Mouse (Mus musculus): Measurements from ENCODE around the gene G6pc. TPM values are rescaled to one million over a fixed set of nuclear protein-coding genes. Genes with fewer than 3 reads are reported as not detected.

Gene G6pc
- polyA plus RNA-seq, 1 experiment from 2014 or later, result not detected

- 55% methylated on average over 11 of the region's 11 CpGs for WGBS
- no peak for DNase-seq (ENCODE audit: low spot score)
- H3K4me2 ChIP-seq, result no peak overlapping the region
- no peaks in the 10 kb centered on the region for H3K36me3 ChIP-seq (ENCODE audit: control insufficient read depth, insufficient read depth, low read length)
- no peaks in the 10 kb centered on the region; the same call in 1 of the 2 replicates for H3K27me3 ChIP-seq (replicated peaks; ENCODE audit: control insufficient read depth, insufficient read depth, low read length)
- H3K4me3 ChIP-seq (ENCODE audit: low read depth, low read length), result no peak overlapping the region
- H3K9me3 ChIP-seq (ENCODE audit: control insufficient read depth, low read length), result no peaks in the 10 kb centered on the region
- H3K9ac ChIP-seq (ENCODE audit: low read depth, low read length), result no peak overlapping the region
- peaks cover 3% of the 10 kb centered on the region; the same call in 1 of the 2 replicates for H3K4me1 ChIP-seq (replicated peaks; ENCODE audit: control insufficient read depth, insufficient read depth, low read length)
- ATAC-seq (replicated peaks; ENCODE audit: low FRiP score), result no peak
- H3K27ac ChIP-seq (ENCODE audit: low read depth, low read length), result no peak overlapping the region
These were observed 16.2 kb upstream of the G6pc start for GRCm38 (mm10) chr11:101351100-101351720.

GRCm38 (mm10) chr11:101351721-101352111 lies 15.6 kb upstream of the G6pc start:
- H3K4me1 ChIP-seq (replicated peaks; ENCODE audit: control insufficient read depth, insufficient read depth, low read length), result peaks cover 3% of the 10 kb centered on the region; the same call in 1 of the 2 replicates
- DNase-seq (ENCODE audit: low spot score) (no peak), ATAC-seq (replicated peaks; ENCODE audit: low FRiP score) (no peak)
- H3K27me3 ChIP-seq (replicated peaks; ENCODE audit: control insufficient read depth, insufficient read depth, low read length), result no peaks in the 10 kb centered on the region; the same call in 1 of the 2 replicates
- no peak overlapping the region for H3K27ac ChIP-seq (ENCODE audit: low read depth, low read length)
- no peaks in the 10 kb centered on the region for H3K9me3 ChIP-seq (ENCODE audit: control insufficient read depth, low read length)
- WGBS, result 60% methylated on average over 3 of the region's 3 CpGs
- no peak overlapping the region for H3K4me3 ChIP-seq (ENCODE audit: low read depth, low read length)
- no peak overlapping the region for H3K4me2 ChIP-seq
- no peak overlapping the region for H3K9ac ChIP-seq (ENCODE audit: low read depth, low read length)
- H3K36me3 ChIP-seq (ENCODE audit: control insufficient read depth, insufficient read depth, low read length), result no peaks in the 10 kb centered on the region

- Histone ChIP-seq H3K4me3 (ENCODE audit: low read depth, low read length) (no peak overlapping the region), H3K36me3 (ENCODE audit: control insufficient read depth, insufficient read depth, low read length) (no peaks in the 10 kb centered on the region), H3K27ac (ENCODE audit: low read depth, low read length) (no peak overlapping the region), H3K4me1 (replicated peaks; ENCODE audit: control insufficient read depth, insufficient read depth, low read length) (peaks cover 3% of the 10 kb centered on the region; the same call in 1 of the 2 replicates), H3K9ac (ENCODE audit: low read depth, low read length) (no peak overlapping the region), H3K4me2 (no peak overlapping the region), H3K27me3 (replicated peaks; ENCODE audit: control insufficient read depth, insufficient read depth, low read length) (no peaks in the 10 kb centered on the region; the same call in 1 of the 2 replicates), H3K9me3 (ENCODE audit: control insufficient read depth, low read length) (no peaks in the 10 kb centered on the region)
- 84% methylated on average over 12 of the region's 12 CpGs for WGBS
- ATAC-seq (replicated peaks; ENCODE audit: low FRiP score) (no peak), DNase-seq (ENCODE audit: low spot score) (no peak)
These were observed 13.9 kb upstream of the G6pc start for GRCm38 (mm10) chr11:101353436-101353835.

GRCm38 (mm10) chr11:101354438-101355010 lies 12.8 kb upstream of the G6pc start:
- H3K9me3 ChIP-seq (ENCODE audit: control insufficient read depth, low read length), result no peaks in the 10 kb centered on the region
- no peak overlapping the region for H3K9ac ChIP-seq (ENCODE audit: low read depth, low read length)
- WGBS, result 79% methylated on average over 5 of the region's 5 CpGs
- no peak overlapping the region for H3K27ac ChIP-seq (ENCODE audit: low read depth, low read length)
- DNase-seq (ENCODE audit: low spot score) (no peak), ATAC-seq (replicated peaks; ENCODE audit: low FRiP score) (no peak)
- no peak overlapping the region for H3K4me3 ChIP-seq (ENCODE audit: low read depth, low read length)
- H3K4me2 ChIP-seq, result no peak overlapping the region
- H3K4me1 ChIP-seq (replicated peaks; ENCODE audit: control insufficient read depth, insufficient read depth, low read length), result peaks cover 3% of the 10 kb centered on the region; the same call in 1 of the 2 replicates
- H3K27me3 ChIP-seq (replicated peaks; ENCODE audit: control insufficient read depth, insufficient read depth, low read length), result no peaks in the 10 kb centered on the region; the same call in 1 of the 2 replicates
- no peaks in the 10 kb centered on the region for H3K36me3 ChIP-seq (ENCODE audit: control insufficient read depth, insufficient read depth, low read length)

- DNase-seq (ENCODE audit: low spot score) (no peak), ATAC-seq (replicated peaks; ENCODE audit: low FRiP score) (no peak)
- Histone ChIP-seq H3K9me3 (ENCODE audit: control insufficient read depth, low read length) (no peaks in the 10 kb centered on the region), H3K27ac (ENCODE audit: low read depth, low read length) (no peak overlapping the region), H3K4me2 (no peak overlapping the region), H3K4me1 (replicated peaks; ENCODE audit: control insufficient read depth, insufficient read depth, low read length) (peaks cover 3% of the 10 kb centered on the region; the same call in 1 of the 2 replicates), H3K36me3 (ENCODE audit: control insufficient read depth, insufficient read depth, low read length) (no peaks in the 10 kb centered on the region), H3K9ac (ENCODE audit: low read depth, low read length) (no peak overlapping the region), H3K4me3 (ENCODE audit: low read depth, low read length) (no peak overlapping the region), H3K27me3 (replicated peaks; ENCODE audit: control insufficient read depth, insufficient read depth, low read length) (no peaks in the 10 kb centered on the region; the same call in 1 of the 2 replicates)
- WGBS, result 81% methylated on average over 2 of the region's 2 CpGs
These were observed 11.4 kb upstream of the G6pc start for GRCm38 (mm10) chr11:101355916-101356315.

- ATAC-seq (replicated peaks; ENCODE audit: low FRiP score) (no peak), DNase-seq (ENCODE audit: low spot score) (no peak)
- H3K4me2 ChIP-seq, result no peak overlapping the region
- no peak overlapping the region for H3K4me3 ChIP-seq (ENCODE audit: low read depth, low read length)
- peaks cover 3% of the 10 kb centered on the region; the same call in 1 of the 2 replicates for H3K4me1 ChIP-seq (replicated peaks; ENCODE audit: control insufficient read depth, insufficient read depth, low read length)
- H3K9ac ChIP-seq (ENCODE audit: low read depth, low read length), result no peak overlapping the region
- no peaks in the 10 kb centered on the region for H3K36me3 ChIP-seq (ENCODE audit: control insufficient read depth, insufficient read depth, low read length)
- 61% methylated on average over 3 of the region's 3 CpGs for WGBS
- no peak overlapping the region for H3K27ac ChIP-seq (ENCODE audit: low read depth, low read length)
- no peaks in the 10 kb centered on the region for H3K9me3 ChIP-seq (ENCODE audit: control insufficient read depth, low read length)
- no peaks in the 10 kb centered on the region; the same call in 1 of the 2 replicates for H3K27me3 ChIP-seq (replicated peaks; ENCODE audit: control insufficient read depth, insufficient read depth, low read length)
These were observed 9.7 kb upstream of the G6pc start for GRCm38 (mm10) chr11:101357505-101358182.

- ATAC-seq (replicated peaks; ENCODE audit: low FRiP score) (no peak), DNase-seq (ENCODE audit: low spot score) (no peak)
- peaks cover 4% of the 10 kb centered on the region for H3K4me1 ChIP-seq (replicated peaks; ENCODE audit: control insufficient read depth, insufficient read depth, low read length)
- H3K9ac ChIP-seq (ENCODE audit: low read depth, low read length), result no peak overlapping the region
- H3K27me3 ChIP-seq (replicated peaks; ENCODE audit: control insufficient read depth, insufficient read depth, low read length), result no peaks in the 10 kb centered on the region
- H3K4me3 ChIP-seq (ENCODE audit: low read depth, low read length), result no peak overlapping the region
- no peaks in the 10 kb centered on the region for H3K36me3 ChIP-seq (ENCODE audit: control insufficient read depth, insufficient read depth, low read length)
- H3K27ac ChIP-seq (ENCODE audit: low read depth, low read length), result peak overlapping the region; percentile 55; the same call in 1 of the 2 replicates
- no peaks in the 10 kb centered on the region for H3K9me3 ChIP-seq (ENCODE audit: control insufficient read depth, low read length)
- 71% methylated on average over 9 of the region's 9 CpGs for WGBS
- no peak overlapping the region for H3K4me2 ChIP-seq
These were observed 7.6 kb upstream of the G6pc start for GRCm38 (mm10) chr11:101359776-101360175.

- Histone ChIP-seq H3K4me2 (no peak overlapping the region), H3K4me1 (replicated peaks; ENCODE audit: control insufficient read depth, insufficient read depth, low read length) (peaks cover 4% of the 10 kb centered on the region), H3K36me3 (ENCODE audit: control insufficient read depth, insufficient read depth, low read length) (no peaks in the 10 kb centered on the region), H3K4me3 (ENCODE audit: low read depth, low read length) (no peak overlapping the region), H3K9ac (ENCODE audit: low read depth, low read length) (no peak overlapping the region), H3K27me3 (replicated peaks; ENCODE audit: control insufficient read depth, insufficient read depth, low read length) (no peaks in the 10 kb centered on the region), H3K9me3 (ENCODE audit: control insufficient read depth, low read length) (no peaks in the 10 kb centered on the region), H3K27ac (ENCODE audit: low read depth, low read length) (0 out of 2 replicates have a peak overlapping the region, but pooled peaks have one; percentile 55)
- no peak for DNase-seq (ENCODE audit: low spot score)
- no peak for ATAC-seq (replicated peaks; ENCODE audit: low FRiP score)
- 52% methylated on average over 3 of the region's 3 CpGs for WGBS
These were observed 6.7 kb upstream of the G6pc start for GRCm38 (mm10) chr11:101360651-101361113.

Measured in liver, embryonic 11.5 days (tissue).